Mouse (Mus musculus) lung, postnatal 36 days (tissue): Measurements from ENCODE around the gene Ckap2l.
A peak's percentile ranks its signal among the peaks of the same experiment; 100 is the strongest.

ENCODE experiments used
- DNase-seq: peaks from one replicate; pipeline ENCODE4 v3.0.0; 2022; ENCODE audit warnings: mixed read lengths

Gene Ckap2l

DNA sequence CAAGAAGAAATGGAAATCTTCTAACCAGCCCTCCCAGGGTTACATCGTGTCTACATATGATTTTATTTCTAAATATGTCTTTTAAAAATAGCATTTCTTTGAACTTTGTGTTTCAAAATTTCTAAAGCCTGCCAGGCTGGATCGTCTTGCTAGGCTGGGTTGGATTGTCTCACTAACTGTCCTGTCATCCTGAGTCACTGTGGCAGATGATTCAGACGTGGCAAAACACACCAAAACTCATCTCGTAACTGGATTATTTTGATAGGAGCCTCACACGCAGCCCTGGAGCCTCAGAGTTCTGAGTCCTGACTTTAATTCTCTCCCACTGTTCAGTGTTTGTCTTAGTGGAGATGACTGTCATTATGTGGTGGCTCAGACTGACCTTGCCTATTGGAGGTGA is 33.9 kb downstream of the Ckap2l start:
- no peak for DNase-seq

GRCm38 (mm10) chr2:129261151-129261794 is 35.7 kb downstream of the Ckap2l start:
- DNase-seq, result no peak

DNA sequence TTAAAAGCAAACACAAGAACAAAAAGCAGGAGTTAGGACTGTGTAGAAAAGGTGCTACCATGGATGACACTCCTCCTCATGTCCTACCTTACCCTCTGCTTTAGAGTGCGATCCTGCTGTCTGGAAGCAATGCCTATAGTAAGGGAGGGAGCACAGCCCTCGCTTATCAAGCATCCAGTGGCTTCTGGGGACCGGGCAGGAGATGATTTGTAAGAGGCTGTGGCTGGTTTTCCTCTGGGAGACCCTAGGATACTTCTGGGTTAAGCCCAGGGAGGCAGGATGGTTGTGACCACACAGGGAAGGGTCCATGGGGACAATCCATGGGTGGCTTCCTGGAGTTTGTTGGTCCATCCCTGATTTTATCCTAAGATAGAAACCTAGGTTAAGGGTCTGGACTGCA is 36.4 kb downstream of the Ckap2l start:
- DNase-seq, result no peak

- peak; percentile 87 for DNase-seq
Observed at GRCm38 (mm10) chr2:129258475-129259211, 38.4 kb downstream of the Ckap2l start.

GRCm38 (mm10) chr2:129258056-129258455 is 39.0 kb downstream of the Ckap2l start:
- DNase-seq, result no peak

DNA sequence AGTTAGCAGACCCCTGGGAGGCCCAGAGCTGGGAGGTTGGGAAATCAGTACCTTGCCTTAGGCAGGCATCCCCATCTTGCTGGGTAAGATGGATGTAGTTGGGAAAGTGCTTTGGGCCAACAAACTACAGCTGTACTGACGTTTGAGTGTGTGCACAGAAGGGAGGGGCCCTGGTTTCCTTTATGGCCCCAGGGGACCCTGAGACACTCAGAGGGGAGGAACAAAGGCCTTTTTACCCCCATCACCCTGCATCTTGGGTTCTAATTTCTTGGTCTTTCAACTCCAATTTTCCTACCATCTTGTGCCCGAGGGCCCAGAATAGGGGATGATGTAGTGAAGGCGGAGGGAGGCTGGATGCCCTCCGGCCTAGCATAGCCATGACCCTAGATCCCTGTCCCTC is 41.0 kb downstream of the Ckap2l start:
- no peak for DNase-seq

DNA sequence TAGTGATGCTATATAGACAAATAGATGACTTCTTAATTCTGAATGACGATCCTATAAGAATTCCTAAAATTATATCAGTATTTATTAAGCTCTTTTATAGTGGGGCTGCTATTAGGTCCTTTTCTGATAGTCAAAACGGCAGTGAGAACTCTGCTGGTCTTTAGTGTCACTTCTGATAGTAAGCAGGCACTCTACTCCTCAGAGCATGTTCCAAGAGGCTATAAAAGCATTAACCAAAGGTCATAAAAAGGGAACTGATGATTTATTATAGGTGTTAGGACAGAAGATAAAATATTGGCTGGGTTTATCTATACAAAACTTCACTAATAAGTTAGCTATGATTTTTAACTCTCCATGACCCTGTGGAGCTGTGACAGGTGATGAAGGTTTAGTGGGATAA is 42.9 kb downstream of the Ckap2l start:
- no peak for DNase-seq

DNA sequence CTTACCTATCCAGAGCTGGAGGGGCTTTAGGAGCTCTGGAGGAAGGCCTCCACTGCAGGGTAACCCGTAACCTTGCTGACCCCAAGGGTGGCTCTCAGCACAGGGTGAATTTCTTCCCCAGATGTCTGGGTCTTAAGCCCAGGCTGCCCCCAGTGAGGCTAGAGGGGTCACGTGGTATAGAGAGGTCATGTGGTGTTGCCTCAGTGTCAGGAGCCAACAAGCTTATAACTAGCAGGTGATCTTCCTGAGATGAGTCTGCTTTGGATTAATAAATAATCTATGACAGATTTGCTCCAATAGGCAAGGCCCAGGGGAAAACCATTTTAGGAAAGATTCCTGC is 43.4 kb downstream of the Ckap2l start:
- no peak for DNase-seq

DNA sequence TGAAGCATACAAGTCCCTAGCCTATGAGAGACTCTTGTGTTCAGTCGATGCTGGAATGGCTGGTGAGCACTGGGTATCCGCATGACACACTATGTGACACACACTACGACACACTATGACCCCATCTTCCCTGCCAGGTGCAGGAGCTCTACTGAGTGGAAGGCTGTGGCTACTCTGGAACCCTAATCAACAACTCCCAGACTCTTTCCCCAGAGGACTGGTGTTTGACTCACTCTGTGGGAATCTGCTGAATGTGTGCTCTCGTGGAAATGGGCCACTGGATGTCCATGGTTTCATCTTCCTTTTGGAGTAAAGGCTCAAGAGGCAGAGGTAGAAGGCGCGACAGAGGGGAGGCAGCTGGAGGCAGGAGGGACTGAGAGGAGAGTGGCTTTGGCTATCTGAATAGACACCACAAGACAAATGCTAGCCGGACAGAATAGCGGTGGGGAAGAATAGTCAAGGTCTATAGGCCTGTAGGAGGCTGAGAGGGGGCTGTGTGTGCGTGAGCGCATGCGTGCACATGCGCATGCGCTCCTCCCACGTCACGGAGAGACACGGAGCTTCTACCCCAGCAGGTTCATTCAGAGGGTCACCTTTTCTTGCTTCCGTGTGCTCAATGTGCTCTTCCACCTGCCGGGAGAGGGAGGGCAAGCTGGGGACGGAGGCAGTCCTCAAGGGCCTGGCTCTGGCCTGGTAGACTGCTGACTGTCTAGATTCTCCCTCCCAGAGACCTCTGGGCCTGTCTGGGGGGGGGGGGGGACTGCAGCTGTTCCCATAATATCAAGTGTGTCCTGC is 44.0 kb downstream of the Ckap2l start:
- no peak for DNase-seq

DNA sequence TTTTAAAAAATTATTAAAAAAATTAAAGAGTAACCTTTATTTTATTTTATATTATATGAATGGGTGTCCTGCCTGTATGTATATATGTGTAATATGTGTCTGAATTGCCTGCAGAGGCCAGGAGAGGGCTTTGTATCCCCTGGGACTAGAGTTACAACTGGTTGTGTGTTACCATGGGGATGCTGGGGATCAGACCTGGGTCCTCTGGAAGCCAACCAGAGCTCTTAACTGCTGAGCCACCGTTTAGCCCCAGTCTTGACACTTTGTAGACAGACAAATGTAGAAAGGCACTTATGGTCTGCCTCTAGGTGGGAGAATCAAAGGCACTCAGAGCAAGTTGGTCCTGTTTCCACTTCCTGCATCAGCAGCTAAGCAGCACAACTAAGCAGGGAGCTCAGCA is 47.7 kb downstream of the Ckap2l start:
- no peak for DNase-seq

DNA sequence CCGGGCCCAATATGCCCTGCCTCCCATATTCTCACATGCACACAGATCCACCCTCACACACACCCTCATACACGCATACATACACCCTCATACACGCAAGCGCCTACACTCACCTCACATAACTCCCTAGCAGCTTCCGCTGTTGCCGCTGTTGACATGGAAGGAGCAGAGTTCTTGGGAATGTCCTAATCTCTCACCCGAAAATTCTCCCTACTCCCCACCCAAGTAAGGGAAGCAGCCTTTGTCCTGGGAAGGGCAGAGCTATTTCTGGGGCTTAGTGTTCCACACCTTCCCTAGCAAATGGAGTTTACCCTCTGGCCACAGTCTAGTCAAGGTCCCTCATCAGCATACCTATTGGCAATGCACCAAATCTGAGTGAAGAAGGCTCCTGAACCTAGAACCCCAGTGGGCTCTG is 49.3 kb downstream of the Ckap2l start:
- DNase-seq, result no peak

GRCm38 (mm10) chr2:129246924-129247323 is 50.1 kb downstream of the Ckap2l start:
- no peak for DNase-seq

DNA sequence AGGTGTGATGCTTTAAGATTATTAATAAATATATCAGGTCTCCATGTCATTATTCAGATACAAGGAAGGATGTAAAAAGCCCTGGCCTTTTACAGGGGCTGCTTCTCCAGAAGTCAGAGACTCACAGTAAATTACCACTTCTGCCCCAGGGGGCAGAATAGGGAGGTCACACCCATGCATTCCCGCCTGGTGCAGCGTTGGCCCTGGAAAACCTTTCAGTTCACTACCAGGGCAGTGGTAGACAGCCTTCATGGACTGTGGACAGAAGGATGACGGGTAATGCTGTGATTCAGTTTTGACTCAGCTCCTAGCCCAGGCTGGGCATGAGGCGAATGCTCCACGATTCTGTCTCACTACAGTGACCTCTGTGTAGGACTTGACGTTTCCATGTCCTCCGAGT is 50.6 kb downstream of the Ckap2l start:
- no peak for DNase-seq

DNA sequence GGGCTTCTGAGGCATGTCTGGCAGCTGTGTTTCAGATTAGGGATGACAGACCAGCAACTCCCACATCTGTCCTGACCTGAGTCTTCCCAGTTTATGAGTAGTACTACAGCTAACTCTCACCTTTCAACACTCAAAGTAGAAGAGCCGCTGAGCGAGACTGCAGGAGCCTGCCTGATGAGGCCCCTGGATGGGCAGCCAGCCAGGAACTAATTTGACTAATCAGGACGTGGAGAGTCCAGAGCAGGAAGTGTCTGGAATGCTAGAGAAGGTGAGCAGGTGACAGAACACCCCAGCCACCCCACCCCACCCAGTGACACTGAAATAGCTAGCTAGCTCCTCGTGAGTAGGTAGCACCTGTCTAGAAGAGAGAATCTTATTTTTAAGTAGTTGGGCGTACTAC is 51.4 kb downstream of the Ckap2l start:
- DNase-seq, result no peak

GRCm38 (mm10) chr2:129244446-129245120 is 52.4 kb downstream of the Ckap2l start:
- DNase-seq, result no peak

DNA sequence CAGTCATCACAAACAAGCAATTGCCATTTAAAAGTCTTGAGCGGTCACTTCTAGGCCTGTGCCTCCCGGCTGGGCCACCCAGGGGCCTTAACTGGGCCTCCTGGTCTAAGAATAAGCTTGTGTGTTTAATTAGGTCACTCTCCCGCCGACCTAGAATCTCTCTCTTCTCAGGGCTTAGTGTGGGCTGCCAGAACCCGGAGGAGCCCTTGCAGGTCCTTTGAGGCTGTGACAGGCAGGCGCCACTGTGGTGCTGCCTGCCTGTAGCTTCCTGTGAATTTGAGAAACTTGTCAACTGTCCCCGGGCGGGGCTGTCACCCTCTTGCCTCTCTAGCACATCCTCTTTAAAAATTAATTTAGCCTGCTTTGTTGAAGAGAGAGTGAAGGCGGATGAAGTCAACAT is 53.2 kb downstream of the Ckap2l start:
- DNase-seq, result no peak

GRCm38 (mm10) chr2:129243005-129243404 is 54.0 kb downstream of the Ckap2l start:
- no peak for DNase-seq

DNA sequence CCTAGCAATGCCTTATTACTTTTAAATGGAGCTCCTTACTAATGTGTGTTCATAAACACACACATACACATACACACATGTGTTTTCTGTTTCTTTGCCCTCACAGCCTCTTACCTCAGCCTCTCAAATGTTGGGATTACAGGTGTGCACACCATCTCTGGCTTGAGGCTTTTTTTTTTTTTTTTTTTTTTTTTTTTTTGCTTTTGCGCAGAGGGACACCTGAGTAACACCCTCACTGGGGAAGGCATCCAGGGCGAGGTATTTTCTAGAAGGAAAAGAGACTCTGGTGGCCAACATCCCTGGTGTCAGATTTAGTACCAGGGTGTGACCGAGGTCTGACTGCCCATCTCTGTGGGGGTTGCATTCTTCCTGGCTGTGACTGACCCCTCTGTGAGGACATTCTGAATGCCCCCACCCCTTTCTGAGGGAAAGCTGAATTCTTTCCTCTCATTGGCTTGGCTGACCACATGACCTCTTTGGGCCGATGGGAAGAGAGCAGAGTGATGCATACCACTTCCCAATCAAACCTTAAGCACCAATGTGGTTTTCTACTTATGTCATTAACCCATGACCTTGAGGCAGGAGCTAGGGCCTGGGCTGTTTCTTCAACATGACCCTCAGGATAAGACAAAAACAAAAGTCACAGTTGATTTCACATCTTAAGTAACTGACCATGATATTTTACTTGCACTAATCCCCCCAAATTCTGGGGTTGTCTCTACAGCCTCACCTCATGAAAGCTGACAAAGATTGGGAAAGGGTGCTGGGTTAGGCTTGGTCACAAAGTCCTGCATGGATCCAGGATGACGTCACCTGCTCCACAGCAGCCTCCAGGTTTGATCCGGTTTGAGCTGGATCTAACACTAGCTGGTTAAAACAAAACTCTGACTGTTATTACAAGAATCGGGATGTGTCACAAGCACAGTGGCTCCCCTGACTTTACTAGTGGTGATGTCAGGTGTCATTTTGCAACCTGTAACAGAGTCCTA is 54.9 kb downstream of the Ckap2l start:
- DNase-seq, result no peak

- DNase-seq, result no peak
Observed at GRCm38 (mm10) chr2:129240726-129241432, 56.1 kb downstream of the Ckap2l start.

DNA sequence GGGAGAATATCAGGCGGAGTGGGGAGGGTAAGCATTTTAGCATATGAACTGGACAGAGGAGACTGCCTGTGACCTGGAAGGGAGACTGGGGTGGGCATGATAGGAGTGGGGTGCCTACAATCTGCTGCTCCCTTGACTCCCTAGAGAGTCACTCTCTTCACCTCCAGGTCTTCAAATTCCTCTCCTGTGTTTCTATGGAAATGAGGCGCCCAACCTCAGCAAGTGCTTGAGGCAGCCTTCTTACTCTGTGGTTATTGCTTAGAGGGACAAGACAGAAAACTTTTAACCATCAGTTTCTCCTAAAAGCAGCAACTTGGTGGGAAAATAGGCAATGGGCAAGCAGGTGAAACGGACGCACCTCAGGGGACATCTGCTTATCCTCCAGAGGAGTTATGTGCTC is 60.5 kb downstream of the Ckap2l start:
- no peak for DNase-seq

DNA sequence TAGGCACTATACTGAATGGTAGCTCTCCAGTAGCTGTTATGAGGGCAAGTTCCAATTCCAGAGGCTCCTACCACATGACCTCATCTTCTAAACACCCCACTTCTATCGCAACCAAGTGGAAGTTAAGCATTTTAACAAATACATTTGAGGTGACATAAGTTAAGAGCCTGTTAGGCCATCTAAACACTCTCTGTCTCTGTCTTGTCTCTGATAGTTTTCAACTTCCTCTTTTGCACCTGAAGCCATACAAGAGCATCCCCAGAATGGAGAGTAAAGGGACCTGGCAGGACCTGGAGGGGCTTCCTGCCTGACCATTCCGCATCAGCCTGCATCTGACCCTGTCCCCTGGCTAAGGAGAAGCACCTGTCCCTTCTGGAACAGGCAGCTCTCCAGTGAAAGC is 62.3 kb downstream of the Ckap2l start:
- no peak for DNase-seq
